8 mouse cellular contexts compared by ENCODE assay signal in the genomic region with DNA sequence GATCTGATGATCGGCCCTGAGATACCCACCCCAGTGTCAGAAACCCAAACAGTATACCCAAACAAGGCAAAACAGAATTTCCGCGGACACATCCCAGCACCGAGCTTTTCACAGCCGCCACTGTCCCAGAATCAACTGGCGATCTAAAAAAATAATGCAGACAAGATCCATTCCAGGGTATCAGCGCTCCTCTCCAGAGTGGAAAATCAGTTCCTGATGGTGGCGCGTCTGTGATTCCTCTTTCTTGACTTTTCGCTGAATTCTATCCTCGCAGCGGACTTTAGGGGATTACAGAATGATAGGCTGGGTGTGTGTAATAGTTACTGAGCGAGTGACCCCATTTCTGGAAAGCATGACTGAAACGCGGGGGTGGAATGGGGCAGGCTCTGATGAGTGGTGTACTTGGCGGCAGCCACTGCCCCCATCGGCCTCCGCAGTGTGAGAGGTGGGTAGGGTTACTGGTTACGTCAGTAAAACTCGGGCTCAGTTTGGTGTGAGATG. TPM values are rescaled to one million over a fixed set of nuclear protein-coding genes. Genes with fewer than 3 reads are reported as not detected.
A peak's percentile ranks its signal among the peaks of the same experiment; 100 is the strongest.
DNase-seq lines count a peak whose midpoint lies in the region; ATAC-seq and TF ChIP-seq lines count a peak whose summit lies in the region.

No protein-coding gene starts in this region.

- no peaks in the 10 kb centered on the region for H3K9me3 ChIP-seq in heart, embryonic 12.5 days (replicated peaks)
- H3K9me3 ChIP-seq in kidney, embryonic 15.5 days (replicated peaks) = no peaks in the 10 kb centered on the region
- no peaks in the 10 kb centered on the region for H3K9me3 ChIP-seq in liver, embryonic 14.5 days (ENCODE audit: control insufficient read depth, low read length)
- no peaks in the 10 kb centered on the region for H3K9me3 ChIP-seq in stomach, postnatal 0 days (ENCODE audit: control insufficient read depth, low read length)

- no peaks in the 10 kb centered on the region for H3K36me3 ChIP-seq in heart, embryonic 12.5 days
- H3K36me3 ChIP-seq in kidney, embryonic 15.5 days = no peaks in the 10 kb centered on the region
- H3K36me3 ChIP-seq in liver, embryonic 14.5 days (replicated peaks; ENCODE audit: control insufficient read depth, insufficient read depth, low read depth) = no peaks in the 10 kb centered on the region
- no peaks in the 10 kb centered on the region for H3K36me3 ChIP-seq in stomach, postnatal 0 days (ENCODE audit: control insufficient read depth, insufficient read depth, low read length)

- TF ChIP-seq POLR2A in bone marrow, adult 2 months (IDR thresholded peaks at IDR 0.05; ENCODE audit: borderline replicate concordance, control insufficient read depth, low read depth, low read length) = no peak
- no peak for TF ChIP-seq POLR2A in embryonic fibroblast, embryonic 13.5 days (IDR thresholded peaks at IDR 0.05; ENCODE audit: low read depth, low read length)

- peak overlapping the region; percentile 84 for H3K4me3 ChIP-seq in bone marrow, adult 2 months (replicated peaks; ENCODE audit: control insufficient read depth, low read depth, low read length)
- peak overlapping the region; percentile 96 for H3K4me3 ChIP-seq in embryonic fibroblast, embryonic 13.5 days (ENCODE audit: insufficient read depth, low read length)
- H3K4me3 ChIP-seq in heart, embryonic 12.5 days = peak overlapping the region; percentile 76
- H3K4me3 ChIP-seq in kidney, embryonic 15.5 days (replicated peaks) = peak overlapping the region; percentile 68
- peak overlapping the region; percentile 71 to 82 for H3K4me3 ChIP-seq in liver, embryonic 14.5 days (ENCODE audit: insufficient read depth in 1 of 2, low read depth in 2 of 2, low read length in 2 of 2)
- peak overlapping the region; percentile 66 for H3K4me3 ChIP-seq in stomach, postnatal 0 days (ENCODE audit: low read depth, low read length)

- H3K4me2 ChIP-seq in heart, embryonic 12.5 days = peak overlapping the region; percentile 71
- peak overlapping the region; percentile 61 for H3K4me2 ChIP-seq in kidney, embryonic 15.5 days
- H3K4me2 ChIP-seq in liver, embryonic 14.5 days (ENCODE audit: low read depth) = peak overlapping the region; percentile 80
- H3K4me2 ChIP-seq in stomach, postnatal 0 days (replicated peaks; ENCODE audit: low read depth) = peak overlapping the region; percentile 52

- H3K27ac ChIP-seq in bone marrow, adult 2 months (ENCODE audit: control insufficient read depth, insufficient read depth, low read depth, low read length, poor library complexity) = no peak overlapping the region
- peak overlapping the region; percentile 70 for H3K27ac ChIP-seq in embryonic fibroblast, embryonic 13.5 days (ENCODE audit: insufficient read depth, low read length)
- H3K27ac ChIP-seq in heart, embryonic 12.5 days (ENCODE audit: poor library complexity, severe bottlenecking) = peak overlapping the region; percentile 92
- peak overlapping the region; percentile 90 for H3K27ac ChIP-seq in kidney, embryonic 15.5 days
- H3K27ac ChIP-seq in liver, embryonic 14.5 days = no peak overlapping the region
- H3K27ac ChIP-seq in stomach, postnatal 0 days (replicated peaks) = peak overlapping the region; percentile 91; the same call in 1 of the 2 replicates

- peak overlapping the region; percentile 89 for H3K9ac ChIP-seq in heart, embryonic 12.5 days
- H3K9ac ChIP-seq in kidney, embryonic 15.5 days = peak overlapping the region; percentile 62
- peak overlapping the region; percentile 80 for H3K9ac ChIP-seq in liver, embryonic 14.5 days (replicated peaks)
- H3K9ac ChIP-seq in stomach, postnatal 0 days (ENCODE audit: low read length) = peak overlapping the region; percentile 78

- no peak for TF ChIP-seq CTCF in bone marrow, adult 2 months (IDR thresholded peaks at IDR 0.05; ENCODE audit: control insufficient read depth, insufficient read depth, low read length)
- TF ChIP-seq CTCF in embryonic fibroblast, embryonic 13.5 days (IDR thresholded peaks at IDR 0.05; ENCODE audit: borderline replicate concordance, insufficient read depth, low read length) = no peak
- no peak for TF ChIP-seq CTCF in liver, embryonic 14.5 days (IDR thresholded peaks at IDR 0.05; ENCODE audit: low read depth)
- peak; percentile 14; the same call in 1 of the 2 replicates for TF ChIP-seq CTCF in stomach, postnatal 0 days (IDR thresholded peaks at IDR 0.05; ENCODE audit: low read depth)

- 0 out of 2 replicates have a peak, but pooled peaks cover 10% of the 10 kb centered on the region for H3K27me3 ChIP-seq in heart, embryonic 12.5 days (replicated peaks)
- H3K27me3 ChIP-seq in kidney, embryonic 15.5 days = 0 out of 2 replicates have a peak, but pooled peaks cover 3% of the 10 kb centered on the region
- H3K27me3 ChIP-seq in liver, embryonic 14.5 days (ENCODE audit: control insufficient read depth, insufficient read depth, low read length) = no peaks in the 10 kb centered on the region
- H3K27me3 ChIP-seq in stomach, postnatal 0 days (ENCODE audit: control insufficient read depth, insufficient read depth, low read length) = no peaks in the 10 kb centered on the region

- H3K4me1 ChIP-seq in bone marrow, adult 2 months (ENCODE audit: control insufficient read depth, insufficient read depth, low read length) = no peaks in the 10 kb centered on the region
- H3K4me1 ChIP-seq in embryonic fibroblast, embryonic 13.5 days (ENCODE audit: control insufficient read depth, insufficient read depth, low read length) = no peaks in the 10 kb centered on the region
- no peaks in the 10 kb centered on the region for H3K4me1 ChIP-seq in heart, embryonic 12.5 days (replicated peaks)
- H3K4me1 ChIP-seq in kidney, embryonic 15.5 days = 0 out of 2 replicates have a peak, but pooled peaks cover 3% of the 10 kb centered on the region
- H3K4me1 ChIP-seq in liver, embryonic 14.5 days (replicated peaks; ENCODE audit: control insufficient read depth in 2 of 2, insufficient read depth in 2 of 2, low read length in 1 of 2) = no peaks in the 10 kb centered on the region
- no peaks in the 10 kb centered on the region for H3K4me1 ChIP-seq in stomach, postnatal 0 days (replicated peaks; ENCODE audit: control insufficient read depth, insufficient read depth)

- 12% methylated on average over 20 of the region's 20 CpGs for WGBS in bone marrow, adult 2 months
- WGBS in heart, embryonic 12.5 days = 15% methylated on average over 20 of the region's 20 CpGs
- WGBS in kidney, embryonic 15.5 days = 17% methylated on average over 20 of the region's 20 CpGs
- 7% methylated on average over 20 of the region's 20 CpGs for WGBS in liver, embryonic 14.5 days (ENCODE audit: insufficient replicate concordance)
- 16% methylated on average over 20 of the region's 20 CpGs for WGBS in stomach, postnatal 0 days

- no peak for TF ChIP-seq EP300 in liver, embryonic 14.5 days (IDR thresholded peaks at IDR 0.05; ENCODE audit: low read depth)
- TF ChIP-seq EP300 in stomach, postnatal 0 days (optimal IDR thresholded peaks at IDR 0.05) = no peak

- peak; percentile 69 for DNase-seq in CD4-positive helper T cell, adult 2 months (ENCODE audit: low read depth, low spot score)
- no peak for DNase-seq in liver, embryonic 14.5 days (ENCODE audit: low read depth in 3 of 3, low spot score in 3 of 3)
- DNase-seq in natural killer cell, adult 2 months (ENCODE audit: low spot score in 2 of 2) = peak; percentile 47 to 56
- DNase-seq in stomach, postnatal 0 days (ENCODE audit: low spot score) = peak; percentile 36

- ATAC-seq in heart, embryonic 12.5 days (ENCODE audit: insufficient number of reproducible peaks, low FRiP score) = no peak
- 0 out of 2 replicates have a peak, but pooled peaks have one; percentile 17 for ATAC-seq in kidney, embryonic 15.5 days (replicated peaks; ENCODE audit: low FRiP score)
- ATAC-seq in liver, embryonic 14.5 days (ENCODE audit: insufficient read depth) = no peak
- ATAC-seq in stomach, postnatal 0 days (ENCODE audit: low FRiP score, low TSS enrichment) = 0 out of 2 replicates have a peak, but pooled peaks have one; percentile 20

RNA-seq across cellular contexts. Expression of a gene that starts 46.9 kb away (rescaled TPM):
- 10.7 and 13.4 TPM in 2 replicates for polyA plus RNA-seq in bone marrow, adult 2 months (2011; ENCODE audit: insufficient read depth, insufficient read length, low replicate concordance, missing spikeins)
- polyA plus RNA-seq in embryonic fibroblast, embryonic 13.5 days (2011; ENCODE audit: insufficient read length, low read depth, missing spikeins) = 55.7 and 69.2 TPM in 2 replicates
- polyA plus RNA-seq in heart, embryonic 12.5 days (2016; fragmentation: Nextera tagmentation; extraction: Ambion mirVana) = 6.1 and 6.4 TPM in 2 replicates
- polyA plus RNA-seq in kidney, embryonic 15.5 days (2015; fragmentation: Nextera tagmentation; extraction: Ambion mirVana) = 7.9 and 8.1 TPM in 2 replicates
- 4.0 and 5.3 TPM in 2 replicates for polyA plus RNA-seq in liver, embryonic 14.5 days (2012; rRNA removed)
- polyA plus RNA-seq in liver, embryonic 14.5 days (2014; fragmentation: Nextera tagmentation; extraction: Ambion mirVana) = 2.1 and 2.3 TPM in 2 replicates
- 3.6 and 3.7 TPM in 2 replicates for polyA plus RNA-seq in stomach, postnatal 0 days (2015; fragmentation: Nextera tagmentation; extraction: Ambion mirVana)

Comparison
In these comparisons a context has a peak if more than half of its experiments do, and no peak if none do; other contexts are left out.
1. DNase-seq: peak in CD4-positive helper T cell, adult 2 months (single experiment), natural killer cell, adult 2 months (2 of 2) and stomach, postnatal 0 days (single experiment); none in liver, embryonic 14.5 days (0 of 3).
2. H3K27ac ChIP-seq: peak in embryonic fibroblast, embryonic 13.5 days (single experiment), heart, embryonic 12.5 days (single experiment), kidney, embryonic 15.5 days (single experiment) and stomach, postnatal 0 days (single experiment); none in bone marrow, adult 2 months (single experiment) and liver, embryonic 14.5 days (single experiment).
3. ATAC-seq: peak in kidney, embryonic 15.5 days (single experiment) and stomach, postnatal 0 days (single experiment); none in heart, embryonic 12.5 days (single experiment) and liver, embryonic 14.5 days (single experiment).
4. Peak in every context shown above with its lines, with median percentiles within 50 percentile points of each other: H3K4me3 ChIP-seq, H3K4me2 ChIP-seq and H3K9ac ChIP-seq.